Mouse (Mus musculus): ENCODE data around the gene Wipf1. TPM values are rescaled to one million over a fixed set of nuclear protein-coding genes. Genes with fewer than 3 reads are reported as not detected.

The Wipf1 gene
- total RNA-seq, 1 experiment from 2014 or later: 22.9 TPM

- ATAC-seq (replicated peaks; ENCODE audit: low read depth, poor library complexity, severe bottlenecking): peak; percentile 84
Measured at GRCm38 (mm10) chr2:73548542-73548941, 19.0 kb upstream of the Wipf1 start.

- peak; percentile 17; the same call in 1 of the 2 replicates for ATAC-seq (replicated peaks; ENCODE audit: low read depth, poor library complexity, severe bottlenecking)
Measured at GRCm38 (mm10) chr2:73547256-73547655, 17.7 kb upstream of the Wipf1 start.

GRCm38 (mm10) chr2:73545556-73545955, 16.0 kb upstream of the Wipf1 start:
- no peak for ATAC-seq (replicated peaks; ENCODE audit: low read depth, poor library complexity, severe bottlenecking)

GRCm38 (mm10) chr2:73540450-73541162, 11.1 kb upstream of the Wipf1 start:
- ATAC-seq (replicated peaks; ENCODE audit: low read depth, poor library complexity, severe bottlenecking): peak; percentile 89

- ATAC-seq (replicated peaks; ENCODE audit: low read depth, poor library complexity, severe bottlenecking): no peak
Measured at GRCm38 (mm10) chr2:73539697-73540096, 10.2 kb upstream of the Wipf1 start.

- ATAC-seq (replicated peaks; ENCODE audit: low read depth, poor library complexity, severe bottlenecking): no peak
Measured at GRCm38 (mm10) chr2:73539141-73539540, 9.6 kb upstream of the Wipf1 start.

- no peak for ATAC-seq (replicated peaks; ENCODE audit: low read depth, poor library complexity, severe bottlenecking)
Measured at GRCm38 (mm10) chr2:73538590-73538989, 9.1 kb upstream of the Wipf1 start.

- ATAC-seq (replicated peaks; ENCODE audit: low read depth, poor library complexity, severe bottlenecking): peak; percentile 30; the same call in 1 of the 2 replicates
Measured at GRCm38 (mm10) chr2:73536091-73536783, 6.7 kb upstream of the Wipf1 start.

GRCm38 (mm10) chr2:73534720-73535119, 5.2 kb upstream of the Wipf1 start:
- no peak for ATAC-seq (replicated peaks; ENCODE audit: low read depth, poor library complexity, severe bottlenecking)

GRCm38 (mm10) chr2:73530487-73530886, 953 bp upstream of the Wipf1 start:
- no peak for ATAC-seq (replicated peaks; ENCODE audit: low read depth, poor library complexity, severe bottlenecking)

- no peak; the same call in 1 of the 2 replicates for ATAC-seq (replicated peaks; ENCODE audit: low read depth, poor library complexity, severe bottlenecking)
Measured at GRCm38 (mm10) chr2:73528516-73529355, 798 bp downstream of the Wipf1 start.

GRCm38 (mm10) chr2:73527956-73528355, 1.6 kb downstream of the Wipf1 start:
- no peak for ATAC-seq (replicated peaks; ENCODE audit: low read depth, poor library complexity, severe bottlenecking)

GRCm38 (mm10) chr2:73526691-73527090, 2.8 kb downstream of the Wipf1 start:
- peak; percentile 50 for ATAC-seq (replicated peaks; ENCODE audit: low read depth, poor library complexity, severe bottlenecking)

GRCm38 (mm10) chr2:73522891-73523290, 6.6 kb downstream of the Wipf1 start:
- ATAC-seq (replicated peaks; ENCODE audit: low read depth, poor library complexity, severe bottlenecking): no peak

GRCm38 (mm10) chr2:73522336-73522735, 7.2 kb downstream of the Wipf1 start:
- no peak for ATAC-seq (replicated peaks; ENCODE audit: low read depth, poor library complexity, severe bottlenecking)

- ATAC-seq (replicated peaks; ENCODE audit: low read depth, poor library complexity, severe bottlenecking): 0 out of 2 replicates have a peak, but pooled peaks have one; percentile 34
Measured at GRCm38 (mm10) chr2:73521737-73522136, 7.8 kb downstream of the Wipf1 start.

- ATAC-seq (replicated peaks; ENCODE audit: low read depth, poor library complexity, severe bottlenecking): no peak
Measured at GRCm38 (mm10) chr2:73518966-73519365, 10.6 kb downstream of the Wipf1 start.

- peak; percentile 26; the same call in 1 of the 2 replicates for ATAC-seq (replicated peaks; ENCODE audit: low read depth, poor library complexity, severe bottlenecking)
Measured at GRCm38 (mm10) chr2:73518311-73518710, 11.2 kb downstream of the Wipf1 start.

- ATAC-seq (replicated peaks; ENCODE audit: low read depth, poor library complexity, severe bottlenecking): no peak
Measured at GRCm38 (mm10) chr2:73514178-73514577, 15.4 kb downstream of the Wipf1 start.

- ATAC-seq (replicated peaks; ENCODE audit: low read depth, poor library complexity, severe bottlenecking): peak; percentile 22; the same call in 1 of the 2 replicates
Measured at GRCm38 (mm10) chr2:73513204-73513749, 16.3 kb downstream of the Wipf1 start.
